Mouse (Mus musculus): ENCODE measurements around the gene Fam98a. TPM values are rescaled to one million over a fixed set of nuclear protein-coding genes. Genes with fewer than 3 reads are reported as not detected.

The Fam98a gene
- polyA plus RNA-seq, 1 experiment from 2014 or later = 10.4 TPM

DNA sequence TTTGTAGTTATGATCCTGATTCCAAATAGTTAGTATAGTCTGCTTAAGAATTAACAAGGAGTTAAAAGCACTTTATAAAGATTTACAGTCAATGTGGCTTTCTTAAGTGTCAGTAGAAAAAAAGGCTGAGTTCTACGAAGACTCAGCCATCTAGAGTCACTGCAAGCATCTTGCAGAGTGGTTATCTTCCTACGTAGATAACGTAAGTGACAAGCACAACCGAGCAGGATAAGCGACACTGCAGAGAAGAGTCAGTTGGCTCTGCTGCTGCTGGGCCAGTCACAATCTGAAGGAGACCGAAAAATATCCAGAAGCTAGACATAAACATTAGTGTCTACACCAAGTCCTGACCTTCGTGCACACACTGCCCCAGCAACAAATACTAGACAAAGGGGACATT lies 8.3 kb downstream of the Fam98a start:
- ATAC-seq (ENCODE audit: low FRiP score) = no peak
- H3K27ac ChIP-seq (ENCODE audit: low read depth, low read length) = no peak overlapping the region
- no peak overlapping the region for H3K9ac ChIP-seq (ENCODE audit: low read depth, low read length)
- 90% methylated on average over 7 of the region's 7 CpGs for WGBS
- H3K9me3 ChIP-seq (ENCODE audit: control insufficient read depth, low read length) = no peaks in the 10 kb centered on the region
- no peak overlapping the region for H3K4me2 ChIP-seq (replicated peaks; ENCODE audit: low read depth, low read length)
- no peak for DNase-seq (ENCODE audit: low spot score)
- H3K36me3 ChIP-seq (ENCODE audit: control insufficient read depth, insufficient read depth, low read length) = peaks cover 6% of the 10 kb centered on the region; the same call in 1 of the 2 replicates
- no peaks in the 10 kb centered on the region for H3K4me1 ChIP-seq (replicated peaks; ENCODE audit: control insufficient read depth, insufficient read depth, low read length)
- H3K27me3 ChIP-seq (ENCODE audit: control insufficient read depth, insufficient read depth, low read length) = no peaks in the 10 kb centered on the region
- H3K4me3 ChIP-seq (ENCODE audit: low read depth, low read length) = no peak overlapping the region

DNA sequence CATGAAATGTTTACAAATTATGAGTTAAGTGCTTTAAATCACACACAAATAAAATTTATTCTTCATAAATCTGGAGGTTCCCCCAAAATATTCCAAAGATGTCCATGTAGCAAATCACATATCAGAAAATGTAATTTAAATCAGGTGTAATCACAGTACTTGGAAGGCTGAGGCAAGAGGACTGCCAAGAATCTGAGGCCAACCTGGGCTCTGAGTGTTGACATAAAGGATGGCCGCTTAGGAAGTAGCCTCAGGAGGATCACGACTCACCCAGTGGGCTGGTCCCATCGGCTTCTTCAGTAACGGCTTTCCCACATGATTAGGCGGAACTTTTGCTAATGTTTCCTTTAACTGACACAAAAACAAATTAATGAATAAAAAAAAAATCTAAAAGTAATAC lies 11.9 kb downstream of the Fam98a start:
- H3K27ac ChIP-seq (ENCODE audit: low read depth, low read length) = no peak overlapping the region
- H3K4me1 ChIP-seq (replicated peaks; ENCODE audit: control insufficient read depth, insufficient read depth, low read length) = no peaks in the 10 kb centered on the region
- no peaks in the 10 kb centered on the region for H3K27me3 ChIP-seq (ENCODE audit: control insufficient read depth, insufficient read depth, low read length)
- ATAC-seq (ENCODE audit: low FRiP score) (no peak), DNase-seq (ENCODE audit: low spot score) (no peak)
- H3K4me2 ChIP-seq (replicated peaks; ENCODE audit: low read depth, low read length) = no peak overlapping the region
- no peak overlapping the region for H3K9ac ChIP-seq (ENCODE audit: low read depth, low read length)
- WGBS = 94% methylated on average over 5 of the region's 5 CpGs
- H3K9me3 ChIP-seq (ENCODE audit: control insufficient read depth, low read length) = no peaks in the 10 kb centered on the region
- H3K4me3 ChIP-seq (ENCODE audit: low read depth, low read length) = no peak overlapping the region
- peaks cover 9% of the 10 kb centered on the region; the same call in 1 of the 2 replicates for H3K36me3 ChIP-seq (ENCODE audit: control insufficient read depth, insufficient read depth, low read length)

DNA sequence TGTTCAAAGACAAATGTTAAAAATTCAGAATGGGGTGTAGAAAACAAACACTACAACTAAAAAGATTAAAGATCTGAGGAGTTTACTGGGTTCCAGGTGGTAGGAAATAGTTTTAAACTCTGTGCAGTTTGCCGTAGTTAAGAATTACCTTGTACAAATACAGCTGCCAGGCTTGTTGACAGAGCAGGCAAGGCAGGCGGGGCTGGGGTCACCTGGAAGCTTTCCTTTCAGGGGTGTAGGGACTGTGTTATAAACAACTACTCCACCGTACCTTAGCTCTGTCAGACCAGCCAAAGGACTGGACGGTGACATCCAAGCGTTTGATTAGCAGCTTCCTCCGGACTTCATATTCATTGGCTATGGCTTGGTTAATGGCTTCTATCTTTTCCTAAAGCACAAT lies 12.6 kb downstream of the Fam98a start:
- H3K9ac ChIP-seq (ENCODE audit: low read depth, low read length) = no peak overlapping the region
- no peaks in the 10 kb centered on the region for H3K4me1 ChIP-seq (replicated peaks; ENCODE audit: control insufficient read depth, insufficient read depth, low read length)
- H3K27ac ChIP-seq (ENCODE audit: low read depth, low read length) = no peak overlapping the region
- H3K9me3 ChIP-seq (ENCODE audit: control insufficient read depth, low read length) = no peaks in the 10 kb centered on the region
- ATAC-seq (ENCODE audit: low FRiP score) = no peak
- H3K27me3 ChIP-seq (ENCODE audit: control insufficient read depth, insufficient read depth, low read length) = no peaks in the 10 kb centered on the region
- peaks cover 9% of the 10 kb centered on the region; the same call in 1 of the 2 replicates for H3K36me3 ChIP-seq (ENCODE audit: control insufficient read depth, insufficient read depth, low read length)
- H3K4me2 ChIP-seq (replicated peaks; ENCODE audit: low read depth, low read length) = no peak overlapping the region
- no peak overlapping the region for H3K4me3 ChIP-seq (ENCODE audit: low read depth, low read length)
- 96% methylated on average over 6 of the region's 6 CpGs for WGBS
- DNase-seq (ENCODE audit: low spot score) = no peak

DNA sequence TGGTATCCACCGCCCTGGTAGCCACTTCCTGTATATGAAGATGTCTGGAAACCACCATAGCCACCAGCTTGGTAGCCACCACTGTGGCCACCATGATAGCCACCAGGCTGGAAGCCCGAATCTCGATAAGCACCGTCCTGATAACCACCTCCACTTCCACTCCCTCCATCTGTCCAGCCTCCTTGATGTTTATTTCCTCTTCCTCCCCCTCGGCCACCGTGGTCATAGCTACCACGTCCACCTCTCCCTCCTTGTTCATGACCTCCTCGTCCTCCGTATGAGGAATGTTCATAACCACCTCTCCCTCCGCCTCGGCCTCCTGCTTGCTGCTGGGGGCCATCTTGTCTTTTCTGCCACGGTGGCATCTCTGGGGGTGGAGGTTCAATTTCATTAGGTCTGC lies 13.3 kb downstream of the Fam98a start:
- Histone ChIP-seq H3K27ac (ENCODE audit: low read depth, low read length) (no peak overlapping the region), H3K9ac (ENCODE audit: low read depth, low read length) (no peak overlapping the region), H3K4me1 (replicated peaks; ENCODE audit: control insufficient read depth, insufficient read depth, low read length) (no peaks in the 10 kb centered on the region), H3K4me3 (ENCODE audit: low read depth, low read length) (no peak overlapping the region), H3K36me3 (ENCODE audit: control insufficient read depth, insufficient read depth, low read length) (peaks cover 9% of the 10 kb centered on the region; the same call in 1 of the 2 replicates), H3K4me2 (replicated peaks; ENCODE audit: low read depth, low read length) (no peak overlapping the region), H3K9me3 (ENCODE audit: control insufficient read depth, low read length) (no peaks in the 10 kb centered on the region), H3K27me3 (ENCODE audit: control insufficient read depth, insufficient read depth, low read length) (no peaks in the 10 kb centered on the region)
- ATAC-seq (ENCODE audit: low FRiP score) (no peak), DNase-seq (ENCODE audit: low spot score) (no peak)
- WGBS = 96% methylated on average over 12 of the region's 12 CpGs

DNA sequence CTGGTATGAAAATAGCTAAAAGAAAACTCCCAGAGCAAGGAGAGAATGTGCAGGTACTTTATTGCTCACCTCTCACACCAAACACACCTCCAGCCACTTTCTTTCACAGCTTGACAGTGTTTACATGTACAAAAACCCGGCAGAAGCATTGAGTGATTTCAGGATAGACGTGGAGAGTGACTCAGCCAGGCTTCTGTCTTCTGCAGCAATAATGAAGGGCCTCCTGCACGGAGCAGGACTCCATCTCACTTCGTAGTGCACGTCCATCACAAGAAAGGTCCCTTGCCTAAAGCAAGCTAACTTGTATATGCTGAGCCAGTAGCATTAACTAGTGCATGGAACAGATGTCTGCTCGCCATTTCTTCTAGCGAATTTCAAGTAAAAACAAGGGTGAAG lies 14.7 kb downstream of the Fam98a start:
- Histone ChIP-seq H3K9me3 (ENCODE audit: control insufficient read depth, low read length) (no peaks in the 10 kb centered on the region), H3K9ac (ENCODE audit: low read depth, low read length) (no peak overlapping the region), H3K27me3 (ENCODE audit: control insufficient read depth, insufficient read depth, low read length) (no peaks in the 10 kb centered on the region), H3K27ac (ENCODE audit: low read depth, low read length) (no peak overlapping the region), H3K4me2 (replicated peaks; ENCODE audit: low read depth, low read length) (no peak overlapping the region), H3K4me3 (ENCODE audit: low read depth, low read length) (no peak overlapping the region), H3K36me3 (ENCODE audit: control insufficient read depth, insufficient read depth, low read length) (peaks cover 9% of the 10 kb centered on the region; the same call in 1 of the 2 replicates), H3K4me1 (replicated peaks; ENCODE audit: control insufficient read depth, insufficient read depth, low read length) (no peaks in the 10 kb centered on the region)
- DNase-seq (ENCODE audit: low spot score) = no peak
- WGBS = 88% methylated on average over 7 of the region's 7 CpGs
- no peak for ATAC-seq (ENCODE audit: low FRiP score)

DNA sequence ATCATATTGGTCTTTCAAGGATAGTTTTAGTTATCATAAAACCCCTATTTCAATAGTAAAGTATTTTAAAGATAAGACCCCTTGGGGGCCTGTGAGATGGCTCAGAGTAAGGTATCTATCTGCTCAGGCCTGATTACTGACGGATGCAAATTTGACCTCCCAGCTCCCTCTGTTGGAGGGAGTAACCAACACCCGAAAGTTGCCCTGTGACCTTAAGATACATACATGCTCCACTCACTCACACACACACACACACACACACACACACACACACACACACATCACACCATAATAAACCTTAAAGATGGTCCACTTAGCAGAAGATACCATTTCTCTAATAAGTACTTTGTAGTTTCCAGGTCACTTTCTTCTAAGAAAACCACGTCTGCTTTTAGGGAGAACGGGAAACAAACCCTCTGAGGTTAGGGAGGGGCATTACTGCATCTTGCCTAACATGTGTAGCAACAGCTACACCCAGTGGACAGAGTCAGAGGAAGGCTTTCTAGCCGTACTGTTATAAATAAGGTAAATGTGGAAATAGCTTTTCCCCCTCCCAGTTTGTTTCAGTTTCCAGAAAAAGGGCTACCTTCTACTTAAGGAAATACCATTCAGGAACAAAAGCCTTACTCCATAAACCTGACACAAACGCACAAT lies 15.2 kb downstream of the Fam98a start:
- peak; percentile 38 for DNase-seq (ENCODE audit: low spot score)
- H3K9ac ChIP-seq (ENCODE audit: low read depth, low read length) = no peak overlapping the region
- H3K9me3 ChIP-seq (ENCODE audit: control insufficient read depth, low read length) = no peaks in the 10 kb centered on the region
- no peaks in the 10 kb centered on the region for H3K27me3 ChIP-seq (ENCODE audit: control insufficient read depth, insufficient read depth, low read length)
- H3K4me2 ChIP-seq (replicated peaks; ENCODE audit: low read depth, low read length) = no peak overlapping the region
- no peak for ATAC-seq (ENCODE audit: low FRiP score)
- H3K36me3 ChIP-seq (ENCODE audit: control insufficient read depth, insufficient read depth, low read length) = peaks cover 9% of the 10 kb centered on the region; the same call in 1 of the 2 replicates
- no peaks in the 10 kb centered on the region for H3K4me1 ChIP-seq (replicated peaks; ENCODE audit: control insufficient read depth, insufficient read depth, low read length)
- no peak overlapping the region for H3K4me3 ChIP-seq (ENCODE audit: low read depth, low read length)
- no peak overlapping the region for H3K27ac ChIP-seq (ENCODE audit: low read depth, low read length)
- WGBS = 52% methylated on average over 6 of the region's 6 CpGs

DNA sequence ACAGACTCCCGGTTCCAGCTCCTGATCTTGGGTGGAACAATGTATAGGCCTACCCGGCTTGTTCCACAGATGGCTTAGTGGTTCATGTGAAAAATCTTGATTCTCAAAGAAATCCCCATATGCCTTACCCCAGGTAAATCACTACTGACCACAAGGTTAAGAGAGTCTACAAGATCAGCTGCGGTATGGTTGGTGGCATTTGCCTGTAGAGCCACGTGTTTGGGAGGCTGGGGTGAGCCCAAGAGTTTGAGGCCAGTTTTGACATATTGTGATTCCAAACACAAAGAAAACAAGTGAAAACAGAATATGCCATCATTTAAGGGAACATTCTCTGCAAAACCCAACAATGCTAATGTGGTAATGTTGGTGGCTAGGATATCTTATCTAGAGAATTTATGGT lies 16.1 kb downstream of the Fam98a start:
- ATAC-seq (ENCODE audit: low FRiP score) (no peak), DNase-seq (ENCODE audit: low spot score) (no peak)
- peaks cover 9% of the 10 kb centered on the region; the same call in 1 of the 2 replicates for H3K36me3 ChIP-seq (ENCODE audit: control insufficient read depth, insufficient read depth, low read length)
- no peak overlapping the region for H3K4me2 ChIP-seq (replicated peaks; ENCODE audit: low read depth, low read length)
- no peak overlapping the region for H3K9ac ChIP-seq (ENCODE audit: low read depth, low read length)
- 89% methylated on average over 4 of the region's 4 CpGs for WGBS
- no peaks in the 10 kb centered on the region for H3K4me1 ChIP-seq (replicated peaks; ENCODE audit: control insufficient read depth, insufficient read depth, low read length)
- H3K9me3 ChIP-seq (ENCODE audit: control insufficient read depth, low read length) = no peaks in the 10 kb centered on the region
- H3K27me3 ChIP-seq (ENCODE audit: control insufficient read depth, insufficient read depth, low read length) = no peaks in the 10 kb centered on the region
- no peak overlapping the region for H3K4me3 ChIP-seq (ENCODE audit: low read depth, low read length)
- H3K27ac ChIP-seq (ENCODE audit: low read depth, low read length) = no peak overlapping the region

DNA sequence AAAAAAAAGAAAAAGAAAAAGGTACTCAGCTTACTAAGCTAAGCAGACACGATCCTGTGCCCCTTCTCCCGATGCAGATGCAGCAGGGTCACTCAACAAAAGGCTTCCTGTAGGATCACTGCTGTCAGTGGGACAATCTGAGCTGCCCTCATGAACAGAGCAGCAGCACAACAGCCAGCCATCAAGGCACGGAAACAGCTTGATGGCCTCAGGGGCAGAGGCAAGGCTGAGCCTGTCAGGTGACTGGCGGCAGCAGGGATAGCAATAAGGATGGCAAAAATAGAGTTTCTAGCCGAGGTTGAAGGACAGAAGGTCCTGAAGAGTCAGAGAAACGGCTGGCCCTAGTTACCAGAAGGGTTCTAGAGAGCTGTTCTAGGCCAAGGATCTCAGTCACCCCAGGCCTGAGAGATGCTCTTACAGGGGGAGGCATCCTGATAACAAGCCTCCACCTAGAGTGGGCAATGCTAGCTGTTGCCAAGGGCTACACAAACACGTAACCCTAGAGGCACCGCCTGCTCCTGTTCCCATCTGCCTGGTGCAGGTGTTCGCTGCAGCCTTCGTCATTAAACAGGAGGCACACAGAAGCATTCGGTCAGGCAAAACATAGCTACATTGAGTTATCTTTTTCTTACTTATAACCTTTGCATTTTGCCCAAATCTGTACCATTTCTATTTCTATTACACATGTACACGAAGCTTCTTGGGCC lies 17.3 kb downstream of the Fam98a start:
- H3K4me1 ChIP-seq (replicated peaks; ENCODE audit: control insufficient read depth, insufficient read depth, low read length) = no peaks in the 10 kb centered on the region
- H3K27me3 ChIP-seq (ENCODE audit: control insufficient read depth, insufficient read depth, low read length) = no peaks in the 10 kb centered on the region
- H3K9ac ChIP-seq (ENCODE audit: low read depth, low read length) = no peak overlapping the region
- DNase-seq (ENCODE audit: low spot score) (no peak), ATAC-seq (ENCODE audit: low FRiP score) (0 out of 2 replicates have a peak, but pooled peaks have one; percentile 27)
- no peaks in the 10 kb centered on the region for H3K9me3 ChIP-seq (ENCODE audit: control insufficient read depth, low read length)
- WGBS = 79% methylated on average over 12 of the region's 12 CpGs
- no peak overlapping the region for H3K4me2 ChIP-seq (replicated peaks; ENCODE audit: low read depth, low read length)
- peaks cover 9% of the 10 kb centered on the region; the same call in 1 of the 2 replicates for H3K36me3 ChIP-seq (ENCODE audit: control insufficient read depth, insufficient read depth, low read length)
- H3K27ac ChIP-seq (ENCODE audit: low read depth, low read length) = no peak overlapping the region
- H3K4me3 ChIP-seq (ENCODE audit: low read depth, low read length) = no peak overlapping the region

DNA sequence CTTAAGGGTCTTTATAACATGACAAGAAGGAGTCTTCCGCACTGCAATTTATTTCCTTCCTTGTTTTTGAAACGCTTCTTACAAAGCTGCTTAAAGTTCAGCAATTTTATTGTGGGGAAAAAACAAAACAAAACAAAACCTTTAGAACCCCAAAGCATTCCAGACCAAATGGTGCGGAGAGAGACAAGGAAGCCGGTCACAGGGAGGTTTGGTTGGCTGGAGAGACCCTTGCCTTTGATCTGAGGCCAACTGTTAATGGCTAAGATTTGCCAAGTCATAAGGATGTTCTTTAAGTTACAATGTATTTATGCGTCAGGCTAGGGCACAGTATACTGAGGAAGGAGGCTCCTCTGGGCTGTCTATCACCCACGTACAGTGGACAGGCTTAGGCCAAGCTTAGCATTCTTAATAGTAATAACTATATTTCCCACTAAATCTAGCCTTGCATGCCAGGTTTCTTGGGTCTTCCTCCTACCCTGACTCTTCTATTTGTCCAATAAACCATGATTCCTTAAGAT lies 19.2 kb downstream of the Fam98a start:
- 86% methylated on average over 6 of the region's 6 CpGs for WGBS
- H3K27ac ChIP-seq (ENCODE audit: low read depth, low read length) = no peak overlapping the region
- no peaks in the 10 kb centered on the region for H3K9me3 ChIP-seq (ENCODE audit: control insufficient read depth, low read length)
- DNase-seq (ENCODE audit: low spot score) (no peak), ATAC-seq (ENCODE audit: low FRiP score) (no peak)
- no peaks in the 10 kb centered on the region for H3K27me3 ChIP-seq (ENCODE audit: control insufficient read depth, insufficient read depth, low read length)
- no peaks in the 10 kb centered on the region for H3K4me1 ChIP-seq (replicated peaks; ENCODE audit: control insufficient read depth, insufficient read depth, low read length)
- H3K9ac ChIP-seq (ENCODE audit: low read depth, low read length) = no peak overlapping the region
- H3K36me3 ChIP-seq (ENCODE audit: control insufficient read depth, insufficient read depth, low read length) = no peaks in the 10 kb centered on the region
- H3K4me3 ChIP-seq (ENCODE audit: low read depth, low read length) = no peak overlapping the region
- H3K4me2 ChIP-seq (replicated peaks; ENCODE audit: low read depth, low read length) = no peak overlapping the region

Measured in hindbrain, embryonic 11.5 days (tissue).